Mouse (Mus musculus) frontal cortex, adult (tissue): ENCODE measurements around the gene Gm17416.

Experiments
- ATAC-seq: cut with Nextera tagmentation; 2 replicates; pipeline ENCODE4 v1.9.2; 2017; ENCODE audit warnings: mild to moderate bottlenecking, moderate library complexity, mixed read lengths; ENCODE audit not compliant: low TSS enrichment

Gm17416 gene

DNA sequence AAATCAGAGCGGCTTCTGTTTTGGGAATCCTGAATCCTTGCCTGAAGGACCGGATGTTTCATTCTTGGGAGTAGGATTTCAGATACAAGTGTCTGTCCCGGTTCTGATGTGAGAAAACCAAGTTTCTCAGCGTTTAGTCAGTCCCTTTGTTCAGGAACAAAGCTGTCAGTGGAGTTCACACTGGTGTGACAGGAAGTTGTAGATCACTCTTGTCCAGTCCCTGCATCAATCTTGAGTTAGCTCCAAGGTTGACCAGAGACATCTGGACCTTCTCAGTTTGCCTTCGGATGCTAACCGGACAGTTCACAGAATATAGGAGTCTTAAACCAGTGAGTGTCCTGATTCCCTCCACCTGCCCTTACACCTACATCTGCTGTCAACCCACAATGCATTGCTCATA lies 38.6 kb downstream of the Gm17416 start:
- no peak for ATAC-seq

DNA sequence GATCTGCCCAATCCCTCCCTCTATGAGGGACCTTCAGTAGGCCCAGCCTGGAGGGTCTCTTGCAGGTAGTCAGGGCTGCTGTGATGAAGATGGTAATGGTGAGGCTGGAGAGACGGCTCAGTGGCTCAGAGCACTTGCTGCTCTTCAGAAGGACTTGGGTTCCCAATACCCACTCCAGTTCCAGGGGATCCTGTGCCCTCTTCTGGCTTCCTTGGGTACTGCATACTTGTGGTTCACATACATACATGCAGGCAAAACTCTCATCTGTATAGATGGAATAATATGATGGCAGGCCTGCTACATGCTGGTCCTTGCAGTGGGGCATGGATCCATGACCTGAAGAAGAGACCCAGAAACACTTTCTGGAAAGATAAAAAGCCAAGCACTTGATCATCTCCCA lies 39.6 kb downstream of the Gm17416 start:
- no peak for ATAC-seq

DNA sequence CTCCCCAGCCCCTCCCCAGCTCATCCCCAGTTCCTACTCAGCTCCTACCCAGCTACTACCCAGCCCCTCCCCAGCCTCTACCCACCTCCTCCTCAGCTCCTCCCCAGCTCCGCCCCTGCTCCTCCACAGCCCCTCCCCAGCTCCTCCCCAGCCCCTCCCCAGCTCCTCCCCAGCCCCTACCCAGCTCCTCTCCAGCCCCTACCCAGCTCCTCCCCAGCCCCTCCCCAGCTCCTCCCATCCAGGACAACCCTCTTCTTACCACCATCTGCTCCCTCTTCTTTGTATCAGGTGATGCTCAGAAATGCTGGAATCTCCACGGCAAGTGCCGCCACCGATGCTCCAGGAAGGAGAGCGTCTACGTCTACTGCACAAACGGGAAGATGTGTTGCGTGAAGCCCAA lies 43.1 kb downstream of the Gm17416 start:
- ATAC-seq, result peak; percentile 50

DNA sequence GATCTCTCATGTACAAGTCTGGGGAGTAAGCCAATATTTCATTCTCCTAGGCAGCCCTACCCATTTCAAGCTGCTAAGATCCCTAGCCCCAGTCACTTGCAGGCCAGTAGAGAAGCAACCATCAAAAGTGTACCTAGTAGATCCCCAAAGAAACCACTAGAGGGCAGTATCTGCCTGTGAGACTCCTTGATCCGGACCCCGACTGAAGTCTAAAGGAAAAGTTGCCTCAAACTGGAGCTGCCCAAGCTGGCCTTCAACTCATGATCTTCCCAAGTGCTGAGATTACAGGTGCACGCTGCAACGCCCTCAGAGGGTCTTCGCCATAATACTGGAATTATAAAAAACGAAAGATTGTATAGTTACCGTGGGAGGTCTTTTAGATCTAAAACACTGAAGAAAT lies 46.4 kb downstream of the Gm17416 start:
- ATAC-seq, result peak; percentile 88

DNA sequence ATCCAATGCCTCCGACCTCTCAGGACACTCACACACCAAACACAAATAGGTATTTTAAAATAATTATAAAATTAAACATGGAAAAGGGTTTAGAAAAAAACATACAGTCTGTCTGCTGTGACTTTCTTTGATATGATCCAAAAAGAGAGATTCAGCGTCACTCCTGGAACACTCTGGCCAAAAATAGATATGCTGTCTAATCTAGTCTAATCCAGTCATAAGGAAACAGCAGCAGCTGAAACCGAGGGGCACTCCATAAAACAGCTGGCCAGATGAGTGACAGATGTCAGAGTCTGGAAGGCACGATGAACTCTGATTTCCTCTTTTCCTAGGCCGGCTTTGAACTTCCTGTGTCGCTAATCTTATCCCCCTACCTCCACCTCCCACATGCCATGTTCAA lies 47.3 kb downstream of the Gm17416 start:
- no peak for ATAC-seq

DNA sequence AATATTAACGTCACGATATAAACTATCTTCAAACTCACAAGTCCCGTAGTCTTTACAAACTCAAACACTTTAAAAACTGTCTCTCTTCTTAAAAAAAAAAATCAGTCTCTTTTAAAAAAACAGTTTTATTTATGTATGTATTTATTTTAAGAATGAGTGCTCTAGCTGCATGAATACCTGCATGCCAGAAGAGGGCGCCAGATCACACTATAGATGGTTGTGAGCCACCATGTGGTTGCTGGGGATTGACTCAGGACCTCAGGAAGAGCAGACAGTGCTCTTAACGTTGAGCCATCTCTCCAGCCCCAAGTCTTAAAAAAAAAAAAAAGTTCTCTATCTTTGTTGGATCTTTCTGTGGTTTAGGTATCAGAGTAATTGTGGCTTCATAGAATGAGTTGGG lies 48.2 kb downstream of the Gm17416 start:
- no peak for ATAC-seq
